In the genomic region with DNA sequence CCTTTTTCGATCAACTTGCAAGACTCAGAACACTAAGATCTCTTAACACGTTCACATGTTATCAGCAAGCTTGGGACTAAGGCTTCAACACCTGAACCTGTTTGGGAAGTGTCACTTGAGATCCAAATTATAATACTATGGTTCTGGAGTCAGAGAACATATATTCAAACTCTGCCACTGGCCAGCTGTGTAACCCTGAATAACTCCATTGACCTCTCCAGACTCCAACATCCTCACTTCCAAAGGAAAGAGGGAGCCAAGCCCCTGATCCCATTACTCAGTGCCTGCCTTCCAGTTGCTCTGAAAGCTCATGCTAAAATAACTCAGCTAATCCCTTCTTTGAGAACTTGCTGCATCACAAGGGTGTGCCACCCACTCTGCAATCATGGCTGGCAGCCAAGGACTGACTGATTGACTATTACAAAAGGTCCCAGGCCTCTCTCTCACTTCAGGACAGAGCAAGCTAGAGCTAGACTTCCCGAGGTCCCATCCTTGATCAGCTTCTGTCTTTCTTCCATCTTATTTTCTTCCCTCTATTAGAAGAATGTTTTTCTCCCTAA, we compare ENCODE assay signal across 12 mouse cellular contexts. TPM values are rescaled to one million over a fixed set of nuclear protein-coding genes. Genes with fewer than 3 reads are reported as not detected.
DNase-seq lines count a peak whose midpoint lies in the region; ATAC-seq lines count a peak whose summit lies in the region.
"Had no signal": no experiment of that assay in that cellular context is flagged by ENCODE, and none has a peak within 500 bp of the region (broad histone marks: within the 10 kb centered on the region; RNA-seq: fewer than 3 reads in every experiment).

No protein-coding gene starts in this region.

- H3K4me3 ChIP-seq in heart, embryonic 14.5 days (ENCODE audit: control insufficient read depth in 1 of 2, insufficient read depth in 1 of 2, low read depth in 1 of 2, low read length in 2 of 2), result no peak overlapping the region
- no peak overlapping the region for H3K4me3 ChIP-seq in heart, embryonic 10.5 days
- no peak overlapping the region for H3K4me3 ChIP-seq in hindbrain, embryonic 13.5 days
- H3K4me3 ChIP-seq: myocyte had no signal

- peak; percentile 61; the same call in 1 of the 2 replicates for ATAC-seq in heart, embryonic 14.5 days (ENCODE audit: insufficient number of reproducible peaks, insufficient read depth, low FRiP score, low read depth)
- ATAC-seq in hindbrain, embryonic 13.5 days (ENCODE audit: low FRiP score), result no peak

- 32% methylated on average over 3 of the region's 3 CpGs for WGBS in heart, embryonic 14.5 days
- 59% methylated on average over 3 of the region's 3 CpGs for WGBS in heart, embryonic 10.5 days
- WGBS in hindbrain, embryonic 13.5 days, result 76% methylated on average over 3 of the region's 3 CpGs

- H3K27ac ChIP-seq in heart, embryonic 14.5 days (replicated peaks in 1 of 2; ENCODE audit: control insufficient read depth in 1 of 2, insufficient read depth in 1 of 2, low read depth in 2 of 2, low read length in 2 of 2), result peak overlapping the region; percentile 29 to 30
- no peak overlapping the region for H3K27ac ChIP-seq in heart, embryonic 10.5 days
- H3K27ac ChIP-seq in hindbrain, embryonic 13.5 days, result no peak overlapping the region

- no peak overlapping the region for H3K4me2 ChIP-seq in heart, embryonic 14.5 days (ENCODE audit: low read length)
- no peak overlapping the region for H3K4me2 ChIP-seq in hindbrain, embryonic 13.5 days

- H3K4me1 ChIP-seq in heart, embryonic 14.5 days (ENCODE audit: control insufficient read depth in 2 of 2, insufficient read depth in 2 of 2, low read length in 2 of 2), result peaks cover 2 to 7% of the 10 kb centered on the region in 2 experiments; a peak in 1 of 4 replicates
- H3K4me1 ChIP-seq in heart, embryonic 10.5 days, result no peaks in the 10 kb centered on the region; the same call in 1 of the 2 replicates
- H3K4me1 ChIP-seq in hindbrain, embryonic 13.5 days (replicated peaks), result no peaks in the 10 kb centered on the region

- no peaks in the 10 kb centered on the region for H3K27me3 ChIP-seq in heart, embryonic 14.5 days (ENCODE audit: control insufficient read depth, insufficient read depth, low read length)
- H3K27me3 ChIP-seq in heart, embryonic 10.5 days (ENCODE audit: insufficient read depth, poor library complexity, severe bottlenecking), result no peaks in the 10 kb centered on the region
- H3K27me3 ChIP-seq in hindbrain, embryonic 13.5 days, result no peaks in the 10 kb centered on the region

- H3K9me3 ChIP-seq in heart, embryonic 14.5 days (ENCODE audit: control insufficient read depth, low read length), result no peaks in the 10 kb centered on the region
- no peaks in the 10 kb centered on the region for H3K9me3 ChIP-seq in heart, embryonic 10.5 days
- no peaks in the 10 kb centered on the region for H3K9me3 ChIP-seq in hindbrain, embryonic 13.5 days

- H3K9ac ChIP-seq in heart, embryonic 14.5 days (ENCODE audit: low read length), result no peak overlapping the region
- H3K9ac ChIP-seq in hindbrain, embryonic 13.5 days, result no peak overlapping the region

- no peak for DNase-seq in heart, embryonic 10.5 days (ENCODE audit: low spot score)
- peak; percentile 18 for DNase-seq in Muller cell, postnatal 12 days (ENCODE audit: inconsistent ontology term)
- DNase-seq in adrenal gland, postnatal 36 days, result peak; percentile 54 to 55
- peak; percentile 12 for DNase-seq in kidney, postnatal 14 days
- DNase-seq in spleen, adult 12 weeks (ENCODE audit: low spot score), result no peak
- no peak for DNase-seq in retina, postnatal 1 day
- DNase-seq: cerebellum, adult 9-11 months had no signal

- H3K36me3 ChIP-seq in heart, embryonic 14.5 days (ENCODE audit: control insufficient read depth, insufficient read depth, low read length), result no peaks in the 10 kb centered on the region
- no peaks in the 10 kb centered on the region for H3K36me3 ChIP-seq in heart, embryonic 10.5 days
- H3K36me3 ChIP-seq in hindbrain, embryonic 13.5 days, result no peaks in the 10 kb centered on the region

RNA-seq across cellular contexts. Expression of a gene that starts 58.8 kb away (rescaled TPM):
- not detected in 2 replicates for polyA plus RNA-seq in heart, embryonic 14.5 days (2014; fragmentation: Nextera tagmentation; extraction: Ambion mirVana)
- not detected in 2 replicates for polyA plus RNA-seq in heart, embryonic 10.5 days (2016; fragmentation: Nextera tagmentation; extraction: Ambion mirVana)
- total RNA-seq in adrenal gland, postnatal 36 days (2021), result under 1 TPM in 1 of 2 experiments, not detected in 1; 0.16 TPM
- not detected in 2 replicates for polyA plus RNA-seq in hindbrain, embryonic 13.5 days (2015; fragmentation: Nextera tagmentation; extraction: Ambion mirVana)
- total RNA-seq: heart, postnatal 14 days; left cerebral cortex, postnatal 10 days had no signal
- polyA plus RNA-seq: myocyte had no signal

Comparison
In these comparisons a context has a peak if more than half of its experiments do, and no peak if none do; other contexts are left out.
1. H3K27ac ChIP-seq: peak in heart, embryonic 14.5 days (2 of 2); none in heart, embryonic 10.5 days (single experiment) and hindbrain, embryonic 13.5 days (single experiment).
2. DNase-seq: peak in Muller cell, postnatal 12 days (single experiment), adrenal gland, postnatal 36 days (2 of 2) and kidney, postnatal 14 days (single experiment); none in heart, embryonic 10.5 days (single experiment), spleen, adult 12 weeks (single experiment) and retina, postnatal 1 day (single experiment).